In the genomic region with DNA sequence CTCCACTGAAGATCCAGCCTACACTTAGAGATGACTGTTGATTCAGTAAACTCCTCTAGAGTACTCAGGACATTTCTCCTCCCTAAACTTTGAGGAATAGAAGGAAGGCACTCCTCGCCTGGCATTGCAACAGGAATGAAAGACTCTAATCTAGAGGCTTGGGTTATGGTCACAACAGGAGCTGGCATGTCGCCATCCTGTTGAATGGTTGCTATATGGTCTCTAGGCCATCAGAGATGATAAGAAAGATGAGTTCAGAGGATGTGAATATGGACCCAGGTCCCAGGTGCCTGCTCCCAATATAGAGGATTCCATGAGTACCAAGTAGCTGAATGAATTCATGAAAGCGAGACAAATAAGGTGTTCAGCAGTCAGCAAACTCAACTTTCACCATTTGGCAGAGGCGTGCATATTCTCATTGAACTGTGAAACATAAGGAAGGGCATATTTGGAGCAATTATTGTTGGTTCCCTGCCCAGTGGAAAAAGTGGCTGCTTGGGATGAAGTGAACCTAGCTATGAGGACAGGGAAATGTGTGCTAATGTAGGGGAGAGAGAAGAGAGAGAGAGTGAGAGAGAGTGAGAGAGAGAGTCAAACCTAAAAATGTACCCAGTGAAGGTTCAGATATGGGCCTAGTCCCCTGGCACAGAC, we compare ENCODE assay signal across 22 mouse cellular contexts.
DNase-seq lines count a peak whose midpoint lies in the region; ATAC-seq and TF ChIP-seq lines count a peak whose summit lies in the region.
"Had no signal": no experiment of that assay in that cellular context is flagged by ENCODE, and none has a peak within 500 bp of the region (broad histone marks: within the 10 kb centered on the region; RNA-seq: fewer than 3 reads in every experiment).

No protein-coding gene starts in this region.

- no peak overlapping the region for H3K4me3 ChIP-seq in kidney, adult 2 months (ENCODE audit: insufficient read depth, low read depth, low read length)
- H3K4me3 ChIP-seq in kidney, embryonic 15.5 days (replicated peaks), result no peak overlapping the region
- H3K4me3 ChIP-seq: embryonic facial prominence, embryonic 12.5 days; left cerebral cortex, adult 2 months; limb, embryonic 12.5 days; liver, embryonic 13.5 days; neural tube, embryonic 15.5 days had no signal

- peak; percentile 36 to 56 for DNase-seq in cerebellum, postnatal 14 days
- DNase-seq in cerebellum, adult 8-10 months, result no peak
- DNase-seq in kidney, adult 2 months, result peak; percentile 40
- peak; percentile 48 for DNase-seq in left cerebral cortex, postnatal 4 days
- DNase-seq in left cerebral cortex, postnatal 25 days (ENCODE audit: low spot score in 2 of 2), result no peak
- no peak for DNase-seq in spleen, adult 12 weeks (ENCODE audit: low spot score)
- DNase-seq: adrenal gland, postnatal 36 days; heart, postnatal 10 days; liver, embryonic 13.5 days; lung, embryonic 14.5 days; lung, postnatal 4 days; spleen, adult 18-20 months; thymus, postnatal 36 days had no signal

- no peak for ATAC-seq in kidney, embryonic 15.5 days (replicated peaks; ENCODE audit: low FRiP score)
- ATAC-seq: inflammation-experienced regulatory T-cells, adult 6 months; midbrain, embryonic 16.5 days had no signal

- no peaks in the 10 kb centered on the region for H3K4me1 ChIP-seq in kidney, adult 2 months (ENCODE audit: control insufficient read depth, insufficient read depth, low read length)
- H3K4me1 ChIP-seq in kidney, embryonic 15.5 days, result peaks cover 10% of the 10 kb centered on the region
- H3K4me1 ChIP-seq: liver, embryonic 13.5 days; neural tube, embryonic 15.5 days had no signal

- no peaks in the 10 kb centered on the region for H3K27me3 ChIP-seq in kidney, adult 2 months (replicated peaks; ENCODE audit: control insufficient read depth, insufficient read depth, low read length)
- no peaks in the 10 kb centered on the region for H3K27me3 ChIP-seq in kidney, embryonic 15.5 days
- H3K27me3 ChIP-seq: embryonic facial prominence, embryonic 12.5 days; limb, embryonic 12.5 days; liver, embryonic 13.5 days; neural tube, embryonic 15.5 days had no signal

- no peak overlapping the region for H3K27ac ChIP-seq in kidney, adult 2 months (ENCODE audit: insufficient read depth, low read depth, low read length)
- H3K27ac ChIP-seq in kidney, embryonic 15.5 days, result no peak overlapping the region
- H3K27ac ChIP-seq: embryonic facial prominence, embryonic 12.5 days; left cerebral cortex, adult 2 months; limb, embryonic 12.5 days; liver, embryonic 13.5 days; neural tube, embryonic 15.5 days had no signal

- intact Hi-C loops in left cerebral cortex, postnatal 4 days (cut with DNase I), result no loop called here
- intact Hi-C loops in left cerebral cortex, postnatal 25 days (cut with DNase I), result no loop called here

- no peak overlapping the region for H3K9ac ChIP-seq in kidney, embryonic 15.5 days
- H3K9ac ChIP-seq: embryonic facial prominence, embryonic 12.5 days; limb, embryonic 12.5 days; liver, embryonic 13.5 days; lung, embryonic 14.5 days; neural tube, embryonic 15.5 days had no signal

- TF ChIP-seq POLR2A in kidney, adult 2 months (IDR thresholded peaks at IDR 0.05; ENCODE audit: low read depth, low read length), result no peak

- no peaks in the 10 kb centered on the region for H3K9me3 ChIP-seq in kidney, embryonic 15.5 days (replicated peaks)
- H3K9me3 ChIP-seq: embryonic facial prominence, embryonic 12.5 days; G1E; limb, embryonic 12.5 days; liver, embryonic 13.5 days; neural tube, embryonic 15.5 days had no signal

- no peak for TF ChIP-seq CTCF in kidney, adult 2 months (conservative IDR thresholded peaks at IDR 0.05; ENCODE audit: insufficient read depth, insufficient read length, low read depth, low read length)

- no peaks in the 10 kb centered on the region for H3K36me3 ChIP-seq in kidney, adult 2 months (ENCODE audit: control insufficient read depth, insufficient read depth, low read length)
- no peaks in the 10 kb centered on the region for H3K36me3 ChIP-seq in kidney, embryonic 15.5 days
- H3K36me3 ChIP-seq: embryonic facial prominence, embryonic 12.5 days; G1E; limb, embryonic 12.5 days; liver, embryonic 13.5 days; neural tube, embryonic 15.5 days had no signal

- 76% methylated on average over 4 of the region's 4 CpGs for WGBS in kidney, adult 2 months
- WGBS in kidney, embryonic 15.5 days, result 90% methylated on average over 4 of the region's 4 CpGs

- H3K4me2 ChIP-seq in kidney, embryonic 15.5 days, result no peak overlapping the region
- H3K4me2 ChIP-seq: embryonic facial prominence, embryonic 12.5 days; heart, embryonic 11.5 days; limb, embryonic 12.5 days; liver, embryonic 13.5 days; lung, embryonic 14.5 days; neural tube, embryonic 15.5 days had no signal

Comparison
In these comparisons a context has a peak if more than half of its experiments do, and no peak if none do; other contexts are left out.
1. DNase-seq: peak in cerebellum, postnatal 14 days (2 of 2), kidney, adult 2 months (single experiment) and left cerebral cortex, postnatal 4 days (single experiment); none in cerebellum, adult 8-10 months (single experiment), left cerebral cortex, postnatal 25 days (0 of 2) and spleen, adult 12 weeks (single experiment).